Mouse (Mus musculus): ENCODE data around the gene Cyp26c1.

- TF ChIP-seq CTCF (IDR thresholded peaks at IDR 0.05; ENCODE audit: low read depth) (0 out of 2 replicates have a peak, but pooled peaks have one; percentile 21), EP300 (IDR thresholded peaks at IDR 0.05; ENCODE audit: low read depth) (no peak)
Measured at GRCm38 (mm10) chr19:37724591-37724990, 39.2 kb downstream of the Cyp26c1 start.

Measured in liver, embryonic 14.5 days (tissue).